Mouse (Mus musculus): ENCODE measurements around the gene Arl3.

The Arl3 gene

GRCm38 (mm10) chr19:46508738-46509137 lies 64.3 kb downstream of the Arl3 start:
- in situ Hi-C loops (cut with MboI; ENCODE audit: low pct_unique_long_range_greater_than_20kb in 1 of 2, low sequenced_read_pairs in 2 of 2, unreplicated experiment in 1 of 2) = no loop called here

- in situ Hi-C loops (cut with MboI; ENCODE audit: low pct_unique_long_range_greater_than_20kb in 1 of 2, low sequenced_read_pairs in 2 of 2, unreplicated experiment in 1 of 2) = no loop called here
Observed at GRCm38 (mm10) chr19:46507806-46508205, 65.2 kb downstream of the Arl3 start.

- in situ Hi-C loops (cut with MboI; ENCODE audit: low pct_unique_long_range_greater_than_20kb in 1 of 2, low sequenced_read_pairs in 2 of 2, unreplicated experiment in 1 of 2) = no loop called here
Observed at GRCm38 (mm10) chr19:46507181-46507581, 65.8 kb downstream of the Arl3 start.

- in situ Hi-C loops (cut with MboI; ENCODE audit: low pct_unique_long_range_greater_than_20kb in 1 of 2, low sequenced_read_pairs in 2 of 2, unreplicated experiment in 1 of 2) = no loop called here
Observed at GRCm38 (mm10) chr19:46506372-46506717, 66.7 kb downstream of the Arl3 start.

GRCm38 (mm10) chr19:46505646-46506371 lies 67.2 kb downstream of the Arl3 start:
- in situ Hi-C loops (cut with MboI; ENCODE audit: low pct_unique_long_range_greater_than_20kb in 1 of 2, low sequenced_read_pairs in 2 of 2, unreplicated experiment in 1 of 2) = no loop called here

- in situ Hi-C loops (cut with MboI; ENCODE audit: low pct_unique_long_range_greater_than_20kb in 1 of 2, low sequenced_read_pairs in 2 of 2, unreplicated experiment in 1 of 2) = no loop called here
Observed at GRCm38 (mm10) chr19:46504822-46505417, 68.1 kb downstream of the Arl3 start.

- in situ Hi-C loops (cut with MboI; ENCODE audit: low pct_unique_long_range_greater_than_20kb in 1 of 2, low sequenced_read_pairs in 2 of 2, unreplicated experiment in 1 of 2) = no loop called here
Observed at GRCm38 (mm10) chr19:46504085-46504552, 68.9 kb downstream of the Arl3 start.

- in situ Hi-C loops (cut with MboI; ENCODE audit: low pct_unique_long_range_greater_than_20kb in 1 of 2, low sequenced_read_pairs in 2 of 2, unreplicated experiment in 1 of 2) = no loop called here
Observed at GRCm38 (mm10) chr19:46503351-46504084, 69.5 kb downstream of the Arl3 start.

GRCm38 (mm10) chr19:46502471-46503166 lies 70.4 kb downstream of the Arl3 start:
- in situ Hi-C loops (cut with MboI; ENCODE audit: low pct_unique_long_range_greater_than_20kb in 1 of 2, low sequenced_read_pairs in 2 of 2, unreplicated experiment in 1 of 2) = no loop called here

GRCm38 (mm10) chr19:46502069-46502455 lies 70.9 kb downstream of the Arl3 start:
- in situ Hi-C loops (cut with MboI; ENCODE audit: low pct_unique_long_range_greater_than_20kb in 1 of 2, low sequenced_read_pairs in 2 of 2, unreplicated experiment in 1 of 2) = no loop called here

- in situ Hi-C loops (cut with MboI; ENCODE audit: low pct_unique_long_range_greater_than_20kb in 1 of 2, low sequenced_read_pairs in 2 of 2, unreplicated experiment in 1 of 2) = no loop called here
Observed at GRCm38 (mm10) chr19:46501401-46502068, 71.5 kb downstream of the Arl3 start, which contains the start of gene Trim8. Gene Trim8, plus strand, starts transcription at chr19:46501702.

GRCm38 (mm10) chr19:46500581-46501341 lies 72.2 kb downstream of the Arl3 start:
- in situ Hi-C loops (cut with MboI; ENCODE audit: low pct_unique_long_range_greater_than_20kb in 1 of 2, low sequenced_read_pairs in 2 of 2, unreplicated experiment in 1 of 2) = no loop called here

GRCm38 (mm10) chr19:46499836-46500580 lies 73.0 kb downstream of the Arl3 start:
- in situ Hi-C loops (cut with MboI; ENCODE audit: low pct_unique_long_range_greater_than_20kb in 1 of 2, low sequenced_read_pairs in 2 of 2, unreplicated experiment in 1 of 2) = no loop called here

- in situ Hi-C loops (cut with MboI; ENCODE audit: low pct_unique_long_range_greater_than_20kb in 1 of 2, low sequenced_read_pairs in 2 of 2, unreplicated experiment in 1 of 2) = no loop called here
Observed at GRCm38 (mm10) chr19:46499539-46499835, 73.5 kb downstream of the Arl3 start.

GRCm38 (mm10) chr19:46497230-46497629 lies 75.8 kb downstream of the Arl3 start:
- in situ Hi-C loops (cut with MboI; ENCODE audit: low pct_unique_long_range_greater_than_20kb in 1 of 2, low sequenced_read_pairs in 2 of 2, unreplicated experiment in 1 of 2) = no loop called here

GRCm38 (mm10) chr19:46495136-46495535 lies 77.9 kb downstream of the Arl3 start:
- in situ Hi-C loops (cut with MboI; ENCODE audit: low pct_unique_long_range_greater_than_20kb in 1 of 2, low sequenced_read_pairs in 2 of 2, unreplicated experiment in 1 of 2) = no loop called here

GRCm38 (mm10) chr19:46490634-46491033 lies 82.4 kb downstream of the Arl3 start:
- in situ Hi-C loops (cut with MboI; ENCODE audit: low pct_unique_long_range_greater_than_20kb in 1 of 2, low sequenced_read_pairs in 2 of 2, unreplicated experiment in 1 of 2) = no loop called here

Measured in mouse embryonic stem cell (cell line).